Mouse (Mus musculus) midbrain, postnatal 0 days (tissue): ENCODE measurements around the gene Zfp953. TPM values are rescaled to one million over a fixed set of nuclear protein-coding genes. Genes with fewer than 3 reads are reported as not detected.

Source experiments
- ATAC-seq: fragments of 200-750 bp; cut with Nextera tagmentation; 2 replicates; pipeline ENCODE4 v1.8.0; 2017; ENCODE audit warnings: moderate number of reproducible peaks, mild to moderate bottlenecking, moderate TSS enrichment, moderate library complexity; ENCODE audit not compliant: low FRiP score
- DNase-seq: peaks from one replicate; pipeline ENCODE4 v3.0.0-alpha.2; 2015; ENCODE audit warnings: low spot score
- H3K27ac ChIP-seq: fragments of 300-500 bp; sonication (generic); 2 replicates; pipeline ENCODE4 v1.5.1; 2014; ENCODE audit warnings: low read depth, mild to moderate bottlenecking, low read length, mixed read lengths
- H3K27me3 ChIP-seq: fragments of 300-500 bp; sonication (generic); 2 replicates; pipeline ENCODE4 v1.6.1; 2014; ENCODE audit warnings: low read length, control low read depth, mixed read lengths; ENCODE audit not compliant: insufficient read depth
- H3K36me3 ChIP-seq: fragments of 300-500 bp; sonication (generic); 2 replicates; pipeline ENCODE4 v1.6.1; 2014; ENCODE audit warnings: low read length, control low read depth, mixed read lengths; ENCODE audit not compliant: insufficient read depth
- H3K4me1 ChIP-seq: fragments of 300-500 bp; sonication (generic); 2 replicates; pipeline ENCODE4 v1.6.1; 2014; ENCODE audit warnings: mild to moderate bottlenecking, control low read depth, antibody characterized with exemption, low read length, mixed read lengths; ENCODE audit not compliant: insufficient read depth
- H3K4me2 ChIP-seq: fragments of 300-500 bp; sonication (generic); 2 replicates; pipeline ENCODE4 v1.6.1; 2014; ENCODE audit warnings: low read depth, mild to moderate bottlenecking, low read length, mixed read lengths; ENCODE audit not compliant: poor library complexity, severe bottlenecking
- H3K4me3 ChIP-seq: fragments of 300-500 bp; sonication (generic); 2 replicates; pipeline ENCODE4 v1.5.1; 2014; ENCODE audit warnings: low read depth, mild to moderate bottlenecking, low read length, moderate library complexity
- H3K9ac ChIP-seq: fragments of 300-500 bp; sonication (generic); replicated peaks from 2 replicates; pipeline ENCODE4 v1.6.1; 2014; ENCODE audit warnings: mild to moderate bottlenecking, low read length, moderate library complexity, mixed read lengths; ENCODE audit not compliant: poor library complexity, severe bottlenecking
- H3K9me3 ChIP-seq: fragments of 300-500 bp; sonication (generic); 2 replicates; pipeline ENCODE4 v1.6.1; 2016; ENCODE audit warnings: low read length, control low read depth
- CTCF ChIP-seq: IDR thresholded peaks from 2 replicates; pipeline ENCODE4 v1.5.1; 2016; ENCODE audit warnings: antibody characterized with exemption, mild to moderate bottlenecking
- WGBS: fragments of 180-500 bp; shearing (Covaris S2); extraction: QIAGEN DNeasy Blood & Tissue Kit; methylation state at CpG from one replicate; pipeline ENCODE4 v1.1.7; 2014; 5-methylcytosine and 5-hydroxymethylcytosine counted together
- polyA plus RNA-seq: library from polyadenylated mRNA; unstranded; fragments of >200 nt; fragmentation: Nextera tagmentation; extraction: Ambion mirVana; gene quantifications from 2 replicates; pipeline ENCODE4 v1.2.1, GENCODE M21; 2015
- total RNA-seq: library from RNA; depleted of rRNA; stranded (reverse); fragments of >200 nt; gene quantifications from 2 replicates; pipeline ENCODE4 v1.2.3, GENCODE M21; 2014; rRNA removed

Gene Zfp953
- total and polyA plus RNA-seq, 2 experiments from 2014 or later, result 0.22 to 0.71 TPM

DNA sequence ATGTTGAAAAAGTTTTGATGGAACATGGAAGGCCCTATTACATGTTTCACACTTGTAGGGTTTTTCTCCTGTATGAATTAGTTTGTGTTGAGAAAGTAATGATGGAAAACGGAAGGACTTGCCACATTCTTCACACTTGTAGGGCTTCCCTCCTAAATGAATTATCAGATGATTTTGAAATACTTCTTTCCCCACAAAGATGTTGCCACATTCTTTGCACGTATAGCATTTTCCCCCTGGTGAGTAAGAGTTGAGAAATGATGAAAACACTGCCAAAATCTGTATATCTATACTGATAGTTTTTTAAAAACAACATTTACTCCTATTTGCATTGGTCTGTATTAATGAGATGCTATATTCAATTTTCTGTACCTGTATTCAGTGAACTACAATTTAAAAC, 17.0 kb downstream of the Zfp953 start:
- TF ChIP-seq CTCF, result no peak
- ATAC-seq, result no peak
- Histone ChIP-seq H3K9me3 (no peaks in the 10 kb centered on the region), H3K27ac (no peak overlapping the region), H3K4me2 (no peak overlapping the region), H3K9ac (no peak overlapping the region), H3K36me3 (no peaks in the 10 kb centered on the region), H3K4me1 (no peaks in the 10 kb centered on the region), H3K27me3 (no peaks in the 10 kb centered on the region), H3K4me3 (no peak overlapping the region)
- WGBS, result 82% methylated on average over 2 of the region's 2 CpGs
- no peak for DNase-seq

DNA sequence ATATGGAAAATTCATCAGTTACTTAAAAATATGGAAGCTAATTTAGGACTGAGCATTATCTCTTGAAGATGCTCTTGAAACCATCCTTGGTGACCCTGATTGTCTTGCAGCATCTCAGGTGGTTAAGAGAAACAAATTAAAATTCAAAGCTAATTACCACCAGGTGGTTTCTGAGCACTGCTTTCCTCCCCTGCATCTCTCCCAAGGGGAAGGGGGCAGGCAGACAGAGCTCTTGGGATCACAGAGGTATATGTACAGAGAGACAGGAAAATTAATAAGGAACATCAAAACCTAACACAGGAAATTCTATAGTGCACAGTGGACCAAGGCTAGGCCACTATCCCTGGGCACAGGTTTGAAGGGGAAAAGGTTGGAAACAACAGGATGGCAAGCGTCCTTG, 27.5 kb downstream of the Zfp953 start:
- peak overlapping the region; percentile 62 for H3K9ac ChIP-seq
- no peaks in the 10 kb centered on the region for H3K36me3 ChIP-seq
- H3K27ac ChIP-seq, result no peak overlapping the region
- peak overlapping the region; percentile 50 for H3K4me3 ChIP-seq
- DNase-seq, result no peak
- H3K4me2 ChIP-seq, result peak overlapping the region; percentile 59
- no peaks in the 10 kb centered on the region for H3K9me3 ChIP-seq
- WGBS, result 60% methylated on average over 1 of the region's 1 CpGs
- peaks cover 3% of the 10 kb centered on the region; the same call in 1 of the 2 replicates for H3K4me1 ChIP-seq
- ATAC-seq, result peak; percentile 5; the same call in 1 of the 2 replicates
- H3K27me3 ChIP-seq, result no peaks in the 10 kb centered on the region
- no peak for TF ChIP-seq CTCF

DNA sequence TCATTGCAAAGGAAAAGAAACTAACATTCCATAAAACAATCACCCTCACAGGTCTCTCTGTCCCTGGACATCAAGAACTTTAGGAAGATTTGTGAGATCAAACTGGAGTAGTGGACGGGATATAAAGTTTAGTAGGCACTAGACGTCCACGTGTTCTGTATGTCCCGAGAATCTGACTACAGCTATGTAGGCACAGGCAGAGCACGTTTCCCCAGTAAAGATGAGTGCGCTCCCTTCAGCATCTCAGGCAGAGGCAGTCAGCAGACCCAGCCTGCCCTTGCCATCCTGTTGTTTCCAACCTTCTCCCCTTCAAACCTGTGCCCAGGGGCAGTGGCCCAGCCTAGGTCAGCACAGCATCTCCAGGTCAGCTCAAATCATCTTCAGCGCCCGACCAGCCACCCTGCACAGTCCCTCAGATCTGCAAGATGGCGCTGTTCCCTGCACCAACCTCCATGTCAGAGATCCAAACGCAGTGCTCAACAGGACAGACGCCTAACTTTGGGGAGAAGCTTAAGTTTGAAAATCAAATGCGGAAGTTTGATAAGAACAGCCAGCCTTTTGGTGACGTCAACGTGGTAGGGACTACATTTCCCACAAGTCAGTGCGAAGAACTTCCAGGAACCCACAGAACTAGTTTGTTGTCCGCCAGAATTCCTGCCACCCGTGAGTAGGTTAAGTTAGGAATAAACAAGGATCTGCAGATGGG, 28.2 kb downstream of the Zfp953 start, which contains the start of gene Zfp595:
Gene Zfp595, minus strand, starts transcription at position 552 of the 706 bp plus-strand sequence.
- Histone ChIP-seq H3K4me2 (peak within 1 kb of the TSS; percentile 59), H3K4me1 (peaks cover 3% of the 10 kb centered on the region; the same call in 1 of the 2 replicates), H3K36me3 (no peaks in the 10 kb centered on the region), H3K4me3 (peak within 1 kb of the TSS; percentile 50), H3K27ac (no peak within 1 kb of the TSS), H3K9me3 (no peaks in the 10 kb centered on the region), H3K27me3 (no peaks in the 10 kb centered on the region), H3K9ac (peak within 1 kb of the TSS; percentile 62)
- DNase-seq (peak; percentile 92), ATAC-seq (peak; percentile 91)
- WGBS, result 12% methylated on average over 17 of the region's 17 CpGs
- TF ChIP-seq CTCF, result peak; percentile 74

DNA sequence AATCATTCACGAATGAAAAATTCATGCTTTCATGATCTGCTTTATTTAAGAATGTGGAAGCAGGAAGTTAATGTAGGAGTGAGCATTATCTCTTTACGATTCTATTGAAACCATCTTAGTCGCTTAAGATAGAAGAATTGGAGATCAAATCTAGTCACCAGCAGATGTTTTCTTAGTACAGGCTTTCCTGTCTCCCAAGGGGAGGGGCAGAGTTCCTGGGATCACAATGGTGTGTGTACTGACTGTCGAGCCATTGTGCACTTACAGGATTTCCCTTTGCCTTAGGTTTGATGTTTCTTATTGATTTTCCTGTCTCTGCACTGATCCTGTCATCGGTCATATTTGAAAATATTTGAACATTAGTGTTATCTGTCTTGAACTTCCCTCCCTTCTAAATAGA, 53.7 kb downstream of the Zfp953 start:
- Histone ChIP-seq H3K27ac (peak overlapping the region; percentile 65), H3K27me3 (no peaks in the 10 kb centered on the region), H3K9ac (peak overlapping the region; percentile 75; the same call in 1 of the 2 replicates), H3K4me3 (peak overlapping the region; percentile 74), H3K4me1 (0 out of 2 replicates have a peak, but pooled peaks cover 3% of the 10 kb centered on the region), H3K9me3 (no peaks in the 10 kb centered on the region), H3K36me3 (no peaks in the 10 kb centered on the region), H3K4me2 (peak overlapping the region; percentile 83)
- ATAC-seq (peak; percentile 61), DNase-seq (peak; percentile 12)
- whole genome bisulfite sequencing, result 22% methylated on average over 5 of the region's 5 CpGs
- TF ChIP-seq CTCF, result no peak

DNA sequence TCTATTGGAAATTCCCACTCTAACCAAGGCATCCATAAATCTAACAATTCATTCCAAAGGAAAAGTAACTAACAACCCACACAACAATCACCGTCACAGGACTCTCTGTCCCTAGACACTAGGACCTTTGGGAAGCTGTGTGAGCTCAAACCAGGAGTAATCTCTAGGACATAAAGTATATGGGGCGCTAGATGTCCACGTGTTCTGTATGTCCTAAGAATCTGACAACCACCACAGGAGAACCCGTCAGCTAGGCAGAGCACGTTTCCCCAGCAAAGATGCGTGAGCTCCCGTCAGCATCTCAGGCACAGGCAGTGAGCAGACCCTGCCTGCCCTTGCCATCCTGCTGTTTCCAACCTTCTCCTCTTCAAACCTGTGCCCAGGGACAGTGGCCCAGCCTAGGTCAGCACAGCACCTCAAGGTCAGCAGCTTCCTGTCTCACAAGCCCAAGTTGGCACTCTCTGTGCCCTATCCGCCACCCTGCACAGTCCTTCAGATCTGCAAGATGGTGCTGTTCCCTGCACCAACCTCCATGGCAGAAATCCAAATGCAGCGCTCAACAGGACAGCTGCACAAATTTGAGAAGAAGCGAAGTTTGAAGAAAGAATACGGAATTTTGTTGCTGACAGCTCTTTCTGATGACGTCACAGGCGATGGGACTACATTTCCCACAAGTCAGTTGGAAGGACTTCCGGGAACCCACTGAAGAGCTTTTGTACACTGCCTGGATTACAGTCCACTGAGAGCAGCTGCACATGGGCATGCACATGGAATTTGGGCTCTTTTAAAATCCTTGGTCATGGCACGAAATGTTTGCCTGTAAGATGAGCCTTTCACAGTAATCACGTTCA, 54.4 kb downstream of the Zfp953 start, which contains the start of gene Zfp457:
Gene Zfp457, minus strand, starts transcription at position 664 of the 851 bp plus-strand sequence.
- WGBS, result 8% methylated on average over 16 of the region's 16 CpGs

More for the DNA sequence above, 54.4 kb downstream of the Zfp953 start, which contains the start of gene Zfp457:
- Histone ChIP-seq H3K4me1 (0 out of 2 replicates have a peak, but pooled peaks cover 3% of the 10 kb centered on the region), H3K9me3 (no peaks in the 10 kb centered on the region), H3K36me3 (no peaks in the 10 kb centered on the region), H3K9ac (peak within 1 kb of the TSS; percentile 75), H3K4me3 (peak within 1 kb of the TSS; percentile 74), H3K27ac (peak within 1 kb of the TSS; percentile 65), H3K27me3 (no peaks in the 10 kb centered on the region), H3K4me2 (peak within 1 kb of the TSS; percentile 83)
- ATAC-seq (peak; percentile 100), DNase-seq (peak; percentile 97)
- TF ChIP-seq CTCF, result peak; percentile 39

Other genes starting within 250 kb of the Zfp953 start
- not detected in 2 replicates for gene Rslcan18, start 244.3 kb downstream of the Zfp953 start, total RNA-seq
- not detected in 2 replicates for gene Rslcan18, start 244.3 kb downstream of the Zfp953 start, polyA plus RNA-seq
- 8.2 and 8.8 TPM in 2 replicates for gene Zfp759, start 238.9 kb downstream of the Zfp953 start, total RNA-seq
- gene Zfp759, start 238.9 kb downstream of the Zfp953 start, polyA plus RNA-seq, result 2.7 and 3.4 TPM in 2 replicates
- 2.5 and 9.4 TPM in 2 replicates for gene Rsl1, start 187.4 kb downstream of the Zfp953 start, total RNA-seq
- 2.3 and 3.4 TPM in 2 replicates for gene Rsl1, start 187.4 kb downstream of the Zfp953 start, polyA plus RNA-seq
- 2.6 and 4.0 TPM in 2 replicates for gene Zfp455, start 166.1 kb downstream of the Zfp953 start, total RNA-seq
- 0.83 and 1.6 TPM in 2 replicates for gene Zfp455, start 166.1 kb downstream of the Zfp953 start, polyA plus RNA-seq
- gene Zfp458, start 82.1 kb downstream of the Zfp953 start, total RNA-seq, result 13.0 and 15.7 TPM in 2 replicates
- gene Zfp458, start 82.1 kb downstream of the Zfp953 start, polyA plus RNA-seq, result 3.6 and 3.7 TPM in 2 replicates
- 1.3 and 2.8 TPM in 2 replicates for gene Zfp457, start 54.1 kb downstream of the Zfp953 start, total RNA-seq
- gene Zfp457, start 54.1 kb downstream of the Zfp953 start, polyA plus RNA-seq, result 0.44 and 0.49 TPM in 2 replicates
- gene Zfp595, start 28.0 kb downstream of the Zfp953 start, total RNA-seq, result 2.5 and 2.6 TPM in 2 replicates
- gene Zfp595, start 28.0 kb downstream of the Zfp953 start, polyA plus RNA-seq, result 0.48 and 0.60 TPM in 2 replicates
- gene Gm28044, start 69 bp downstream of the Zfp953 start, total RNA-seq, result not detected in 2 replicates
- gene Gm28044, start 69 bp downstream of the Zfp953 start, polyA plus RNA-seq, result not detected in 2 replicates
- 2.9 TPM in 1 of 2 replicates, not detected in the other for gene Gm28041, start 15.1 kb upstream of the Zfp953 start, total RNA-seq
- gene Gm28041, start 15.1 kb upstream of the Zfp953 start, polyA plus RNA-seq, result not detected in 2 replicates
- 0.94 and 1.2 TPM in 2 replicates for gene Zfp456, start 15.2 kb upstream of the Zfp953 start, total RNA-seq
- gene Zfp456, start 15.2 kb upstream of the Zfp953 start, polyA plus RNA-seq, result 0.13 and 0.19 TPM in 2 replicates
- 1.7 and 2.5 TPM in 2 replicates for gene Zfp429, start 39.2 kb upstream of the Zfp953 start, total RNA-seq
- 0.89 and 1.1 TPM in 2 replicates for gene Zfp429, start 39.2 kb upstream of the Zfp953 start, polyA plus RNA-seq
- gene Zfp459, start 60.8 kb upstream of the Zfp953 start, total RNA-seq, result 1.3 and 6.0 TPM in 2 replicates
- gene Zfp459, start 60.8 kb upstream of the Zfp953 start, polyA plus RNA-seq, result 1.2 and 1.3 TPM in 2 replicates
- gene Zfp874a, start 91.0 kb upstream of the Zfp953 start, total RNA-seq, result 4.7 and 6.4 TPM in 2 replicates
- gene Zfp874a, start 91.0 kb upstream of the Zfp953 start, polyA plus RNA-seq, result 3.9 and 4.4 TPM in 2 replicates
- 6.3 and 12.0 TPM in 2 replicates for gene Zfp874b, start 123.7 kb upstream of the Zfp953 start, total RNA-seq
- gene Zfp874b, start 123.7 kb upstream of the Zfp953 start, polyA plus RNA-seq, result 2.3 and 2.5 TPM in 2 replicates
- gene Zfp58, start 139.9 kb upstream of the Zfp953 start, total RNA-seq, result 3.8 and 6.5 TPM in 2 replicates
- gene Zfp58, start 139.9 kb upstream of the Zfp953 start, polyA plus RNA-seq, result 4.1 and 4.4 TPM in 2 replicates
- gene Gm26965, start 165.5 kb upstream of the Zfp953 start, total RNA-seq, result 0.27 TPM in 1 of 2 replicates, not detected in the other
- gene Gm26965, start 165.5 kb upstream of the Zfp953 start, polyA plus RNA-seq, result 0.20 TPM in 1 of 2 replicates, not detected in the other
- 35.8 and 36.8 TPM in 2 replicates for gene Zfp87, start 165.6 kb upstream of the Zfp953 start, total RNA-seq
- 26.2 and 31.9 TPM in 2 replicates for gene Zfp87, start 165.6 kb upstream of the Zfp953 start, polyA plus RNA-seq
- gene Zfp748, start 193.2 kb upstream of the Zfp953 start, total RNA-seq, result 21.7 and 22.5 TPM in 2 replicates
- gene Zfp748, start 193.2 kb upstream of the Zfp953 start, polyA plus RNA-seq, result 7.1 and 8.1 TPM in 2 replicates
- 9.4 and 11.6 TPM in 2 replicates for gene Zfp729b, start 249.1 kb upstream of the Zfp953 start, total RNA-seq
- gene Zfp729b, start 249.1 kb upstream of the Zfp953 start, polyA plus RNA-seq, result 3.4 and 4.1 TPM in 2 replicates